Mouse (Mus musculus) cortical plate, adult 2 months (tissue): Measurements from ENCODE around the gene Shc2.

Experiments
- CTCF ChIP-seq: fragments of 200-500 bp; IDR thresholded peaks from 2 replicates; pipeline ENCODE4 v1.5.1; 2011; ENCODE audit warnings: mild to moderate bottlenecking, control low read depth, low read length; ENCODE audit not compliant: insufficient read depth; ENCODE audit errors: extremely low read depth
- POLR2A ChIP-seq: fragments of 200-500 bp; IDR thresholded peaks from 2 replicates; pipeline ENCODE4 v1.6.1; 2011; ENCODE audit warnings: mild to moderate bottlenecking, low read length, control low read depth; ENCODE audit not compliant: insufficient read depth; ENCODE audit errors: extremely low read depth

GRCm38 (mm10) chr10:79668076-79668475, 30.4 kb upstream of the Shc2 start:
- TF ChIP-seq CTCF: no peak
- no peak for TF ChIP-seq POLR2A
